Mouse (Mus musculus) 3134 (cell line): ENCODE results near the gene Lamtor2.
A peak's percentile ranks its signal among the peaks of the same experiment; 100 is the strongest.

Source experiments
- DNase-seq: peaks from one replicate; pipeline ENCODE4 v3.0.0-alpha.2; 2011; ENCODE audit warnings: low spot score; ENCODE audit not compliant: insufficient read length; ENCODE audit errors: extremely low read depth

Lamtor2 gene

DNA sequence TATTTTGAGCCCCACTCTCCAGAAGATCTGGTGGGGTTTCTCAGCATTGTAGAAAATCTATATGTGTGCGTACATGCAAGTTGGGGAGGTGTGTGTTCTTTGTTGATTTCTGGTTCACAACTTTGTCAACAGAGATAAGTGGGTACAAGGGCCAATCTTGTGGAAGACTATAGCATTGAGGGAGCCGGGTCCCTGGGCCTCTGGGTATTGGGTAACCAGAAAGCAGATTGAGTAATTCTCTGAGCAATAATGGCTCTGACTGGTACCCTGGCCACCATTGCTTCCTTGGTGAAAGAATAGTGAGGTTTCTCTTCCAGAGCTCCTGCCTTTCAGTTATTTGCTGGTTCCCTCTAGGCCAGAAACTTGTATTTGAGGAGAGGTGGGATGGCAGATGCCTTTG lies 16.2 kb upstream of the Lamtor2 start:
- DNase-seq: no peak

DNA sequence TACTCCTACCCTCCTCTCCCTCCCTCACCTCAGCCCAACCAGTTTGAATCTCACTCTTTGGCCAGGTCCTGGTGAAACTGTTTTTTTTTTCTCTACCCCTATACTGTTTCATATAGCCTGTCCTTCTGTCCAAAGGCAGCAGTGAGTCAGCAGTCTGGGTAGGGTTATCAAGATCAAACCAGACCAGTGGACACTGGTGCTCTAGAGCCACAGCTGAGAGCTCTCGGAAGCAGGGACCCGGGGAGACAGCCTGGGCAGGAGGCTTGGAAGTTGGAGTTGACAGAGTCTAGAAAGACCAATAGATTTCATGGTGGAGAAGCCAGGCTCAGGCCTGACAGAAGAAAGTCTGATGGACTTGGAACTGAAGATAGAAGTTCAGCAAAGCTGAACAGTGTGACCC lies 15.7 kb upstream of the Lamtor2 start:
- no peak for DNase-seq

DNA sequence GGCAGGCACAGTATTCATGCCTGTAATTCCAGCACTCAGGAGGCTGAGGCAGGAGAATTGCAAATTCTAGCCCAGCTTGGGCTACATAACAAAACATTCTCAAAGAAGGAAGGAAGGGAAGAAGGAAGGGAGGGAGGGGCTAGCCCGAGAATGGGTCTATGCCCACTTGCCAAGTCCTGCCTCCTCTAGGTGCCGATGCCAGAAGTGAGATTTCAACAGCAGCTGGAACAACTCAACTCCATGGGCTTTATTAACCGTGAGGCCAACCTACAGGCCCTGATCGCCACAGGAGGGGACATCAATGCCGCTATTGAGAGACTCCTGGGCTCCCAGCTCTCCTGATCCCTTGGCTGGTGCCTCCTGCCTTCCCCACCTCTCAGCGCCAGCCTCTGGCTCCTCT lies 15.0 kb upstream of the Lamtor2 start:
- DNase-seq: no peak

DNA sequence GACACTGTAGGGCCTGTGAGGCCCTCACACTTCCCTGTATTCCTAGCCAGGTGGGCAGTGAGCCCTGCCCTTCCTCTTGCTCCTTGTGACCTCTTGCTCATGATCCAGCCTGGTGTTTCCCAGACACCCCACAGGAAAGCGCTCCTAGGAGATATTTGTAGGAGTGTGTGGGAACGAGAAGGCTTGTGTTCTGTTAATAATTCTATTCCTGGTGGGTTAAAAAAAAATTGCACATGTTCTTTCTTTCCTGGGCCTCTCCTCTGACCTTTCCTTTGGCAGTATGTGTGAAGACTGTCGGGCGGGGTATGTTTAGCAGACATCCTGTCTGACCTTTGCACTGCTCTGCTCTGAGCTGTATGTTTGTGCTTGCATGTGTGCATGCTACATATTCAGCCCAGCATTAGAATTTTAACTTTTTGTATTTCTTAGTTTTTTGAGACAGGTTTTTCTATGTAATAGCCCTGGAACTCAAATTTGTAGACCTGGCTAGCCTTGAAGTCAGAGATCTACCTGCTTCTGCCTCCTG lies 13.7 kb upstream of the Lamtor2 start:
- no peak for DNase-seq

DNA sequence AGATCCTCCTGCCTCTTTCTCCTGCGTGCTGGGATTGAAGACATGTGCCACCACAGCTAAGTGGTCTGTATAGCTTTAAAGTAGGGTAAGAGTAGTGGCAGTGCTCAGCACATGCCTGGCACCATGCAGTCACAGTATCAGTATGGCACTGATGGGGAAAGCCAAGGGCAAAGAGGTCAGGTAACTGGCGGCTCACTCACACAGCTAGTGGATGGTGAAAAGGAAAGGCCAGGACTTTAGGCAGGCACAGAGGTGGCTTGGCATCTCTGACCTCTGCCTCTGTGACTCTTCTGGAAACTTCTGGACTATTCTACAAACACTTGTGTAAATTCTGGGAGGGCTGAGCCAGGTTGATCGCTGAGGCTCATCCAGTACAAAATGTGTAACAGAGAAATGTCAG lies 13.2 kb upstream of the Lamtor2 start:
- DNase-seq: no peak

DNA sequence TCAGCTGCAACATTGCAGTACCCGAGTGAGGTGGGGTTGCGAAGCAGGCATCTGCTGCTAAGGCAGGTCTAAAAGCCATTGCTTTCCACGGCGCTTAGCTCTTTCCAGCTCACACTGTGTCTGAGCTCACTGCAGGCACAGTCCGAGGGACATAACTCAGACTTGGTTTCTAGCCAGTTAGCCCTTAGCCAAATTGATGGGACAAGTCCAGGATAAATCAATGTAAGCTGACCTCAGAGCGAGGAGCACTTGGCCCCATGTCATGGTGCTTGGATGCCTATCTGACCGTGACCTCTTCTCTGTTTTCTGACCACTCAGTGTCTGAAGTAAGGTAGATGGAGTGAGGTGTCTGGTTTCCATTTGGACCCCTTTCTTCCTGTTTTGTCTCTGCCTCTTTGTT lies 11.1 kb upstream of the Lamtor2 start:
- DNase-seq: no peak

DNA sequence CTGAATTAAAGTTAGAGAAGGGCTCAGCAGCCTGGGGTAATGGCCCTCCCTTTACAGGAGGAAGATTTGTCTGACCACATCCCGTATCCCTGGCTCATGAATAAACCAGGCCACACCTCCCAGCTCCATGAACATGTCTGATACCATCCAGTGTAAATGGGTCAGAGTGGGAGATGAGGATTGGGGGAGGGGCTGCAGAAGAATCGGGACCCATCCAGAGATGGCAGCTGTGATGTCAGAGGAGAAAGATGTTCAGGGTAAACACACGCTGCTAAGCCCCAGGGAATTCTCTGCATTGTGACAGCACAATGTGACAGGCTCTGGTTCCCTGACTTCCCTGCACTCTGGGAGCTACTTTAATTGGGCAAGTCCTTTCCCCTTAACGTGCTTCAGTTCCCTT lies 10.6 kb upstream of the Lamtor2 start:
- DNase-seq: no peak

DNA sequence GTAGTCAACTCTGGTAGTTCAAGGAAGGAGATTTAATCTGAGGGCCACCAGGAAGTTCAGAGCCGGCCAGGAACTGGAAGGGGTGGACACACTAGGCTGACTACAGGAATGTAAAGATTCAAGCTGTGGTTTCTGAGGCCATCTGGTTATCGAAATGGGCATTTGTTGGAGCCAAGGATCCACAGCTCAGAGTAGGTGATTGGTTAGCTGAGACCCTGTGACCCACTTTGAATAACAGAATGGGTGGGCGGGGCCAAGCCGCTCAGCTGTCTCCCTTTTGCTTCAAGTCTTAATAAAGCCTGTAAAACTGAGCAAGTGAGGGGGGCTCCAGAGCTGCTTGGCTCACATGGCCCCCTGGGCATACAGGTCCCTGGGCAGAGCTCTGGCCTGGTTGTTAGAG lies 9.1 kb upstream of the Lamtor2 start:
- DNase-seq: no peak

DNA sequence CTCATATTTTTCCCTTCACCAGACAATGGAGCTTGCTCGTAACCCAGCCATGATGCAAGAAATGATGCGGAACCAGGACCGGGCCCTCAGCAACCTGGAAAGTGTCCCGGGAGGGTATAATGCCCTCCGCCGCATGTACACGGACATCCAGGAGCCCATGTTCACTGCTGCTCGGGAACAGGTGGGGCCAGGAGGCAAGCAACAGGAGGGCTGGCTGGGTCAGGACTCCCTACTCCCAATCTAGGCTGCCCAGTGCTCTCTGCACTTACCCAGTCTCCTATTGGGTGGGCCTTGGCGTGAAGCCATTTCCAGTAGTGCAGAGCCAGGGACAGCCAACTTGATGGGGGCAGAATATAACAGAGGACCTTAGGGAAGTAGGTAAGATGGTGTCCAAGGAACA lies 6.7 kb upstream of the Lamtor2 start:
- no peak for DNase-seq

DNA sequence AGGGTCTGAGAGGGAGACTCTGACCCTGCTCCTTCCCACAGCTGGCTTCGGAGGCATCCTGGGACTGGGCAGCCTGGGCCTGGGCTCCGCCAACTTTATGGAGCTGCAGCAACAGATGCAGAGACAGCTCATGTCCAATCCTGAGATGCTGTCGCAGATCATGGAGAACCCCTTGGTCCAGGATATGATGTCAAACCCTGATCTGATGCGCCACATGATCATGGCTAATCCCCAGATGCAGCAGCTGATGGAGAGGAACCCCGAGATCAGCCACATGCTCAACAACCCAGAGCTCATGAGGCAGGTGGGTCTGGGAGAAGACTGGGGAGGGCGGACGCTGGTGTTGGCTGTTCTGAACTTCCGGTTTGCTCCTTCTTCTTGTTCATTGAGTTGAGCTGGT lies 3.7 kb upstream of the Lamtor2 start:
- DNase-seq: no peak

DNA sequence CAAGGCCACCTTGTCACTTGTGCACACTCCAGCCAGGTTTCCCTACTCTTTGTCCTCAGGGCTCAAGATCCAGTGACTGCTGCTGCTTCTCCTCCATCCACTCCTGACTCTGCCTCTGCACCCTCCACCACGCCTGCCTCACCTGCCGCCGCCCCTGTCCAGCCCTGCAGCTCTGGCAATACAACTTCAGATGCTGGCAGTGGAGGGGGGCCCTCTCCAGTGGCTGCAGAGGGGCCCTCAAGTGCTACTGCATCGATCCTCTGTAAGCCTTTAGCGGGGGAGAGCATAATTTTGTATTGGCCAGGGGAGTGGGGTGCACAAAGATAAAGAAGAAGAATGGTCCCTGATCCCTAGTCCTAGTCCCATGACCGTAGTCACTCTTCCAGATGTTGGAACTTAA lies 2.9 kb upstream of the Lamtor2 start:
- no peak for DNase-seq

DNA sequence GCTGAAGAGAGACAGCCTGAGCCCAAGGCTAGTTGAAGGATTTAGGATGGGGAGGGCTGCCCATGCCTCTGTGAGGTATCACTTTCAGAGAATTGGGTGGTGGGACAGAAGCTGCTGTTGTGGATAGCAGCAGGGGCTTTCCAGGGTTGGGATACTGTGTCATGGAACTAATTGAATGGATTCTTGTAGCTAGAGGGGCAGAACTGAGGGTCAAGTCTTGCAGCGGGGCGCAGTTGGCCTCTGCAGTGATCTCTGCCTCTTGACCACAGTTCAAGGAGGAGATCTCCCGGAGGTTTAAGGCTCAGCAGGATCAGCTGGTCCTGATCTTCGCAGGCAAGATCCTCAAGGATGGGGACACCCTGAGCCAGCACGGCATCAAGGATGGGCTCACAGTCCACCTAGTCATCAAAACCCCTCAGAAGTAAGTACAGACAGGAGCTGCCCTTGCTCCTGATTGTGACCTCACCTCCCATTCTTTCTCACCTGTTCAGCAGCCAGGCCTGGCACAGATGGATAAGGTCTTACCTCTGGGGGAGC lies 2.3 kb upstream of the Lamtor2 start:
- no peak for DNase-seq

DNA sequence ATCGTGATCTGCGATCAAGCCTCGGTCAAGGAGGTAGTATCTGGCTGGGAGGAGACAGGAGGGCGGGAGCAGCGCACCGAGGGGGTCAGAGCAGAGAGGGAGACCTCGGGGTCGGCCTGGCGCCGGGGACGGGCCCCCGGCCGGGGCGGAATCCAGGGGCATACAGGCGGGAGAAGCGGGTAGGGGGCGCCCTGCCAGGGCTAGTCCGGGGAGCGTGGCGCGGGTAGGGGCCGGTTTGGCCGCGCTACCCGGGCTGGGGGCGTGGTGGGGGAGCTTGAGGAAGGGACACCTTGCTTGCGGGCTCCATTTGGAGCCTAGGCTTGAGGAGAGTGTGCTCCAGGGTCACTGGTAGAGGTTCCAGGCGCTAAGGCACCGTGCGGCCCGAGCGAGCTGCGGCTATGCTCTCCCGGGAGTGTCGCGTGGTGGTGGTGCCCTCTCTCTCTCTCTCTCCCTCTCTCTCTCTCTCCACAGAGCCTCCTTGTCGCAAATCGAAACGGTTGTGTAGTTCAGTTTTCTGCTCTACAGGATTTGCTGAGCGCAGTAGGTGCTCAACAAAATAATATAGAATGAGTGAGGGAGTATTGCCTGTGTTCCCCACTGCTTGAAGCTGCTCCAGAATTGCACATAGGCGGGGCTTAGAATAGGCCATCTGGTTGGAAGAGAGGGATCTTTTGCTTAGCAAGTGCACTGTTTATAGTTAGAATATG lies 1.2 kb upstream of the Lamtor2 start:
- peak; percentile 73 for DNase-seq

DNA sequence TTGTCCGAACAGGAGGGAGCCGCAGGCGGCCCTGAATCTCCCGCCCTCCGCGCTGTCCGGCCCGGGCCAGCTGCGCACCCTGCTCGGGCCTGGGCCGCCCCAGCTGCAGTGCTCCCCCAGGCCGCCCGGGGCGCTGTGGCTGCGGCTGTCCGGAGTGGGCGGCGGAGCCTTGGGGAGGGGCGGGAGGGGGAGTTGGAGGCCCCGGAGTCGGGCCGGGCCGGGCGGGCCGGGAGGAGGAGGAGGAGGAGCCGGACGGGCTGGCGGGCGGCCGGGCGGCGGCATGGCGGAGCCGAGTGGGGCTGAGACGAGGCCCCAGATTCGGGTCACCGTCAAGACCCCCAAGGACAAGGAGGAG lies 628 bp upstream of the Lamtor2 start, which contains the start of gene Ubqln4:
TSS of gene Ubqln4 (plus strand) at position 234 of the 355 bp plus-strand sequence.
- peak; percentile 92 for DNase-seq

DNA sequence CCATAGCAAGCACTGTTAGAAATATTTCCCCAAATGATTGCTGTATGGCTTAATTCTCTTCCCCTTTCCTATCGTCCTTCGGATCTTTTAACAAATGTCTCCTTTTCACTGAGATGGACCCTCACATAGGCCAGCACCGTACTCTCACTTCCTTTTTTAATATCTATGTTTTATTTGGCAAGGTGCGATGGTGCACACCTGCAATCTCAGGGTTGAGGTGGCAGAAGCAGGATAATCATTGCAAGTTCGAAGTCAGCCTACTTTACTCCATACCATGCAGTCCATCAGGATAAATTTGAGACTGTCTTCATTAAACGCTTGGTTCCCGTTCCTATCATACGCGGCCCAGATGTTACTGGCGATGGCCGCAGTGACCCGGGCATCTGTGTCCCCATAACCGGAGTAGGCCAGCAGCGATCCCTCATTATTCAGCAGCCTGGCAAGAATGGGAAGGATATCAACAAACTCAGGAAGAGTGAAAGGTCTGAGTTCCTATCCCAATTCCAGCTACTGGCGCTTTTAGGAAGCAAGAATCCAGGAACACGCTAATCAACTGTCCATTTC lies 710 bp downstream of the Lamtor2 start:
- DNase-seq: no peak

DNA sequence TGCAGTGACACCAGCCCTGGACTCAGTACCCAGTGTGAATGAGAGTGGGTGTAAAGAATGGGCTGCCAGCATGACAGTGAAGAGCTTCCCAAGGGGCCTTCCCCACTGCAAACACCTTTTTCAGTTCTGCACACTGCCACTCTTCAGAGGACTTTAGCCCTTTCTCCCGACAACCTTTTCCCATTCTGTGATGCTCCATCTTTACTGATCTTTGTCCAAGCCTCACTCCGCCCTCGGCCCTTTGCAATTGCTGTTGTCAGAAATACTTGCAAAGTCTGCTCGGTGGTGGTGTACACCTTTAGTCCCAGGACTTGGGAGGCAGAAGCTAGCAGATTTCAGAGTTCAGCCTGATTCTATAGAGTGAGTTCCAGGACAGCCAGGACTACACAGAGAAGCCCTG lies 1.3 kb downstream of the Lamtor2 start:
- DNase-seq: no peak

DNA sequence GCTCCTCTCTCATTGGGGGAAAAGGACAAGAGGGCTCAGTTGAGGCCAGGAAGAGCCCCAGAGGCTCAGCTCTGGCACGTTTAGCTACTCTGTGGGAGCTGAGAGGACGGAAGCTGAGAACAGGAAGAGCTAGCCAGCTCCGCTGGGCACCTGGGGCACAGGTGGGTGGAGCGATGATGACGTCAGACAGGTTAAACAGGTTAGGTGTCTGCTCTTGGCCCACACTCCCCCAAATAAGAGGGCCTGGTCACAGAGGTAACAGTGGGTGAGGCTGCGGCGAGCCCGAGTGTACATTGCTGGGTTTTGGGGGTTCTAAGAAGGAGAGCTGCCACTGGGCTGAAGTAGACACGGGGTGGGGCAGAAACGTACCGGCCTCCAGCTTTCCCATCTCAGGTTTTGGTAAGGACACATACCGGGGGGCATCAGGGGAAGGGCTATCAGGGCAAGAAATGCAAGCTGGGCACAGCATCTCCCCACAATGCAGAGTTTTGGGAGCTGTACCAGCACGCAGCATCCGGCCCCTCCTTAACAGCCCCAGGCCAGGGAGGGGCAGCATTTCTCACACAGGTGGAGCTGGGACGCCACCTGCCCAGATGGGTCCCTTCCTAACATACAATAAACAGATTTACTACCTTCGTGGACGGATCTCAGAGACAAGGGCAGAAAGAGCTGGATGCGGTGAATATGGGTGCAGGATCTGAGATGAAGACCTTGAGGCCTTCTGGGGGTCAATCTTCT lies 4.5 kb downstream of the Lamtor2 start, which contains the start of gene Rab25:
TSS of gene Rab25 (minus strand) at position 121 of the 738 bp plus-strand sequence.
- no peak for DNase-seq

DNA sequence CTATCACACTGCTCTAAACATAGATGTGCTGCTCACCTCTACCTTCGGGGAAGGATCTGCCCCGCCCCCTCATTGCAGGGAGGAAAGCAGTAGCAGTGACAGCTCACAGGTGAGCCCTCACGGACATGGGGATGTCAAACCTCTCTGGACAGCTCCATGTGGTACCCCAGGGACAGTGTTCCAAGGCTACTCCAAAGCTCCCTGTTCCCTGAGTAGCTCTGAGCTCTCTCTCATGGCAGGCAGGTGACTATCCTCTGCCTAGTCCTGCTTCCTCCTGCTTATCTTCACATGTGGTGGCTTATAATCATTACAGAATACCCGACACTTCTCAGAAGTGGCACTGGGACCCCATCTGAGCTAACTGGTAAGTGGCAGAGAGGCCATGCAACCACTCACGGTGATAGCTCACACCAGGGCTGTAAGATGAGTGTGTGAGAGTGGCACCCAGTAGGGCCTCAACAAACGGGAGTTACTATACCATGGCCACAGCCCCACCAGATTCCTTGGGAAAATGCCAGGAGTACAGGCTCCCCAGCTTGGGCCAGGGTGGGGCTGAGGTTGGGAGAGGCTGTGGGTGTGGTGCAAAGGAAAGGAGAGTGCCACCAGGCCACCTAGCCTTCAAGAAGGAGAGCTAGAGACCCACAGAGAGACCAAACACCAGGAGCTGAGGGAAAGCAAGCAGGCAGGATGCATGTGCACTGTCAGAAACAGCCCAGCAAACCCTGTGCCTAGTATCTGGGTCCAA lies 6.0 kb downstream of the Lamtor2 start:
- no peak for DNase-seq

DNA sequence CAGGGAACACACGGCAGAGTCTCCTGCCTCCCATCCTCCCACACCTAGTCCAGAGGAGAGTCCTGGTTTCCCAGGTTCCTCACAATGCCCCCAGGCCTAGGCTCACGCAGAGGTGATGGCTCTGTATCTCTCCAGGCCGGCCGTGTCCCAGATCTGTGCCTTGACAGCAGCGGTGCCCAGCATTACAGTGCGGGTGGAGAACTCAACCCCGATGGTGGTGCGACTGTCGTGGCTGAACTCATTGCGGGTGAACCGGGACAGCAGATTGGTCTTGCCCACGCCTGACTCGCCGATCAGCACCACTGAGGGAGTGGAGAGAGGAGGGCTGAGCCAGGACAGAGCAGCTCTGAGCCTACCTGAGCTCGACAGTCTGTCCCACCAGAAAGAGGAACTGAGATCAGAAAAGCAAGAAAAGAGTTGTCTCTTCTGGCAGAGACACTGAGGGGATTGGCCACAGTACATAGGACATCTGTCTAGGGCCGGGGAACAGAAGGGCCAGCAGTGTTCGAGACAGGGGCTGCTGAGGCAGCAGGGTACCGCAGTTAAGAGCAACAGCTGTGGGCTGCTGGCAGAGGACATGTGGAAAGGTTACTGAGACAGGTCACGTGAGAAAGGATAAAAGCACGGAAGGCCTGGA lies 7.8 kb downstream of the Lamtor2 start:
- no peak for DNase-seq

DNA sequence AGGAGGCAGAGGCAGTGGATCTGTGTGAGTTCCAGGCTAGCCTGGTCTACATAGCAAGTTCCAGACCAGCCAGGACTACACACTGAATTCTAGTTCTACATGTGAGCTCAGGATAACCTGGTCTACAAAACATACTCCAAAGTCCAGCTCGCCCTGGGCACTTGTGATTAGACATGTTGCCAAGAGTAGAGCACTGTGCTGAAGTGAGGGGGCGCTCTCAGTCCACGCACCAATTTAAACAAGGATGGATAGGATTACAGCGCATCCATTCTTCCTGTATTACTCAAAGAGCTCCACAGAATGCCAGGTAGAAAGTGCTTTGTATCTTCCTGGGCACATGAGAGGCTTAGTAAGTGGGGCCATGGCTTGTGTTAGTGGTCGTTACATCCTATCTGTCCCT lies 8.4 kb downstream of the Lamtor2 start:
- no peak for DNase-seq
